Mouse (Mus musculus) brain, embryonic 14.5 days (tissue): Measurements from ENCODE around the gene Cbx8.

Experiments used
- CTCF ChIP-seq: fragments of 200-500 bp; IDR thresholded peaks from 2 replicates; pipeline ENCODE4 v1.5.1; 2012; ENCODE audit warnings: inconsistent platforms, mild to moderate bottlenecking, moderate library complexity, borderline replicate concordance; ENCODE audit not compliant: insufficient read depth, insufficient read length; ENCODE audit errors: extremely low read depth
- POLR2A ChIP-seq: fragments of 200-500 bp; IDR thresholded peaks from 2 replicates; pipeline ENCODE4 v1.6.1; 2012; ENCODE audit warnings: mild to moderate bottlenecking, inconsistent platforms, borderline replicate concordance; ENCODE audit not compliant: poor library complexity, insufficient read depth, insufficient read length, severe bottlenecking; ENCODE audit errors: extremely low read depth

GRCm38 (mm10) chr11:119047261-119048132, 6.7 kb upstream of the Cbx8 start:
- TF ChIP-seq POLR2A (no peak), CTCF (peak; percentile 25; the same call in 1 of the 2 replicates)
